Mouse (Mus musculus): ENCODE results near the gene Sulf2. TPM values are rescaled to one million over a fixed set of nuclear protein-coding genes. Genes with fewer than 3 reads are reported as not detected.
"Not testable (repeated sequence)": the region's sequence is repeated elsewhere in the genome, so short reads cannot be mapped to it uniquely, and the experiment has no call there.

Gene Sulf2
- total RNA-seq (2021) = 10 to 100 TPM; 89.6 to 94.7 TPM
- long read RNA-seq, experiment 1, full-length matches to known transcripts = 33 of 53 reads
- long read RNA-seq, experiment 1, partial matches to known transcripts = 10 of 53 reads
- long read RNA-seq, experiment 1, other reads (novel, unspliced or antisense) = 10 of 53 reads
- long read RNA-seq, experiment 2, full-length matches to known transcripts = 40 of 92 reads
- long read RNA-seq, experiment 2, partial matches to known transcripts = 43 of 92 reads
- long read RNA-seq, experiment 2, other reads (novel, unspliced or antisense) = 9 of 92 reads

DNA sequence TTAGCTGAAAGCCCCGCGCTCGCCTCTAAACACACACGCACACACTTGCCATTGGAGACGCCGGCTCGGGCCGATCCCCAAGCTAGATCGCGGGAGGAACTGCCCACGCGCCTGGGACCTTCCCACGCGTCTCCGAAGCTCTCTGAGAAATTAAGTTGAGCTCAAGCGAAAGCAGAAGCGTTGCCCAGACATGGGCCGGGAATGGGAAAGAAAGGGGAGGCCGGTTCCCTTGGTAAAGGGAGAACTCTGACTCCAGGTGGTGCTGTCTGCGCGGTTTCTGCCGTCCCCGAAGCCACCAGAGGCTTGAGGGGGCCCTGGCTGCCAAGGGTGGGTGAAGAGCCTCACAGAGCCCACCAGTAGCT lies at the start of gene Sulf2:
Gene Sulf2 (minus strand): TSS at position 210 of the 362 bp plus-strand sequence.
- peak; percentile 18 to 65 for DNase-seq (ENCODE audit: low spot score in 2 of 2)

- no peak for DNase-seq (ENCODE audit: low spot score in 2 of 2)
These were observed 48.7 kb upstream of the Sulf2 start for GRCm38 (mm10) chr2:166204174-166204573.

DNA sequence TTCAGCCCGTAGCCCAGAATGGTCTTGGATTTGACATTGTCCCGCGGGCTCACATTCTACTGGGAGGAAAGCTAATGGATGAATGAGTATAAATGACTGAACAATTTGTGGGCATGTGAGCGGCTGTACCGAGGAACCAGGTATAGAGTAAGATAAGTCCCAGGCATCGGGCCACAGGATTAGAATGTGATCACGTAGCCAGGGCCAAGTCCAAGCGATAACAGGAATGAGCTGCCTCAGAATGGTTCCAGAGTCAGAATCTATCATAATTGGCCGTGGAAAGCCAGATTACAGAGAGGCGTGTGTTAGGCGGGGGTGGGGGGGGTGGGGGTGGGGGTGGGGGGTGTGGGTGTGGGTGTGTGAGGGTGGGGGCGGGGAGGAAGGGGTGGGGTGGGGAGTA lies 48.2 kb upstream of the Sulf2 start:
- no peak for DNase-seq (ENCODE audit: low spot score in 2 of 2)

DNA sequence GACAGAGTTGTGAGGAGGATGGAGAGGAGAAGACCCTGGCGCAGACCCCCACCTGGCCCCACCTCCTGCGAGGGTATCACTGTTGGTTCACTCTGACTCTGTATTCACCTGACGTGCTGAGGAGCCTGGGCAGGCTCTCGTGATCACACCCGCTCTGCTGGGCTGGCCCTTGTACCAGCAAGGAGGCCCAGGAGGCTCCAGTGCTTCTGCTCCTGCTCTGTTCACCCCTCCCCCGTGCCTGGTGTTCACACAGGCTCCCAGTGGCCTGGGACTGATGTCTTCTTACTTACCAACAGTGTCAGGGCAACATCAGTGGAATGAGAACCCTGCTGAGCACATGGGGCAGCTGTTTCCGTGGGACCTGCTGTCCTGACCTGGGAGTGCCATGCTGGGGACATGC lies 42.5 kb upstream of the Sulf2 start:
- no peak for DNase-seq (ENCODE audit: low spot score in 2 of 2)

GRCm38 (mm10) chr2:166197064-166197463 lies 41.6 kb upstream of the Sulf2 start:
- no peak for DNase-seq (ENCODE audit: low spot score in 2 of 2)

DNA sequence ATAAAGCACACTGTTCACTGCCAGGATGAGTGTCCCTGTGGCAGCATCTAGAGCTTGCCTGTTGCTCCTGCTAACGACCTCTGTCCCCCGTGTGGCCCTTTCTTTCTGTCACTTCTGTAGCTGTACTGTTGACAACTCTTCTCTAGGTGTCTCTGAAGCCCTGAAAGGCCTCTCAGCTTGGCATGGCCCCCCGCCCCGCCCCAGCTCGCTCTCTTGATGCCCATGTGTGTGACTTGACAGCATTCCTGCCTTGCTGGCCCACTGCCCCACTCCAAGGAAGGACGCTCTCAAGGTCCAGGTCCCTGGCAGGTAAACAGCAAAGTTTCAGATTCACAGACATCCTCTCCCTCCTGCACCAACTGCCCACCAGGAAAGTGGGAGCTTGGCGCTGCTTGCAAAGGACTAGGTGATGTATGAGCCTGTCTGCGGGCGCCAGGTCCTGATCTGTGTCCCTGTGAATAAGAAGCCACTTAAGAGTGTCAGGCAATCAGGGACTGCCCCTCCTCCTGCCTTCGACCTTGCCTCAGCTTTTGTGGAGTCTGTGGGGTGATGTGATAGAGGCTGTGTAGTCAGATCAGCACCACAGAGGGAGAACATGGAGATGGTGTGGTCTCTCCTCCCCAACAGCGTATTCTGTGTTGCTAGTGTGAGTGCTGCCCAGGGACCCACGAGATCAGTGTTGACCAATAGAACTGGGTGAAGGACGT lies 40.8 kb upstream of the Sulf2 start:
- DNase-seq (ENCODE audit: low spot score in 2 of 2) = no peak

GRCm38 (mm10) chr2:166195041-166195440 lies 39.6 kb upstream of the Sulf2 start:
- DNase-seq (ENCODE audit: low spot score in 2 of 2) = no peak

DNA sequence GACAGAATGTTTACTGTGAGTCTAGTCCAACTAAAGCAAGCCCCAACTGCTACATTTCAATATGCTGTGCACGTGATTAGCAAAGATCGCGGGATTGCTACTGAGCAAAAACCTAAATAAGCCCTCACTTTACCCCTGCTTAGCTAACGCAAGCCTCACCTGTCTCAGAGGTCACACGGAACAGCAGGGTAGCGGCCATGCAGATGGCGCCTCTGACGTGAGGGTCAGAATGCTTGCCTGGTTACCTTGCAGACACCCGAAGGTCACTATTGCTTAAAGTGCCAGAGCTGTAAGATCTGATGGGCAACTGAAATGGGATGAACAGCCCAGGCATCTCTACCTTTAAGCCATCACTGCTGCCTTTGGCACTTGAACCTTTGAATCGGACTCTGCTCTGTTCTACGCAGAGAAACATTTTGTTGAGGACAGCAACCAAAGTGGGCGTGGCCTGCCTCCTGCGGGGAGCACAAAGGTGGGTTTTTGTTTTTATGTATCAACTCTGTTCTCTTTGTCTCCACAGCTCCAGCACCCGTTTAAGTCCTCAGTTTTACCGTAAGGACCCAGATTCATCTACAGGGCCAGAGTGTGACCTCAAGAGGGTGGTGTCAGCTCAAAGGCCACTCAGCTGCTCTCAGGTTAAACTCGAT lies 38.8 kb upstream of the Sulf2 start:
- DNase-seq (ENCODE audit: low spot score in 2 of 2) = no peak

- DNase-seq (ENCODE audit: low spot score in 2 of 2) = no peak
These were observed 38.0 kb upstream of the Sulf2 start for GRCm38 (mm10) chr2:166193509-166193908.

DNA sequence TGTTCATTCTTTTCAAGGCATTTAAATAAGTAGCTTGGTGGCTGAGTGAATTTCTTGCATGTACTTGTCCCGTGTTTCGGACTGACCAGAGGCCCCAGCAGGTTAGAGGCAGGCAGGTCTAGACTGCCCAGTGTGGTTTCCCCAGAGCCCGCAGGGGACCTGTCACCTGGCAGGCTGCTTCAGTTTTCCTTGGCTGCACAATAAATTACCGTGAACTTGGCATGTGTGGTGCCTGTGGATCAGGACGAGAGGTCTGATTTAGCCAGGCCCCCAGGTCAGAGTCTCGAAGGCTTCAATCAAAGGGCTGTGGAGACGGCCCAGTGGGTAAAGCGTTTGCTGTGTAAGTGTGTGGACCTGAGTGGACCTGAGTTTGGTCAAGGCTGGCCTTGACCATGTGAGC lies 35.4 kb upstream of the Sulf2 start:
- no peak for DNase-seq (ENCODE audit: low spot score in 2 of 2)

- no peak for DNase-seq (ENCODE audit: low spot score in 2 of 2)
These were observed 33.7 kb upstream of the Sulf2 start for GRCm38 (mm10) chr2:166189191-166189590.

GRCm38 (mm10) chr2:166187874-166188453 lies 32.5 kb upstream of the Sulf2 start:
- DNase-seq (ENCODE audit: low spot score in 2 of 2) = not testable (repeated sequence)

GRCm38 (mm10) chr2:166187319-166187718 lies 31.9 kb upstream of the Sulf2 start:
- not testable (repeated sequence) for DNase-seq (ENCODE audit: low spot score in 2 of 2)

DNA sequence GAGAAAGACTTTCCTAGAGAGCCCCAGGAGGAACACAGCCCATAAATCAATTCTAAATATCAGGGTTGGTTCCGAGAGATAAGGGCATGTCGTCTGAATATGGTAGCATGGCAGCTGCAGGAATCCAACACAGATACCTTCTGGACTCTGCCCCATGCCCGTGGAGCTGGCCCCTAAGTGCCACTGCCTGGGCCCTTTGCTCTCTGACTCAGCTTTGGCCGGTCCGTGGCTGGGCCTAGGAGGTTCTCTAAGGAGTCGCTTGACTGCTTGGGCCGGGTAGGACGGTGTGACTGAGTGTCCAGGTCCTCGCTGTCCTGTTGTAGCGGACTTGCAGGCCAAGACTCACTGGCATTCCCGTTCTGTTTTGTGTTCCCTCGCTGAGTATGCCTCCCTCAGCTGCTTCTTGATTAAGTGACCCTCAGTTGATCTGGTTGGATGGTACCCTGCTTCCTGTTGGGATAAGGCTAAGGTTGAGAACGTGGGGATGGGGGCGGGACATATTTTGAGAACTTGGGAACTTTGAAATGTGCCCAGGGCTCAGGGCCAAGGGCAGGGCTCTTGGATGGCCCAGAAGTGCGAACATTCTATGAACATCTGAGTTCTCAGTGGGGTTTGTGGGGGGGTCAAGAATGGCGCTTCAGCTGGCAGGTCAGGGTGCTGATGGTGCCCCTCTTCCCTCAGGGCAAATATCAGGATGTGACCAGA lies 30.9 kb upstream of the Sulf2 start:
- DNase-seq (ENCODE audit: low spot score in 2 of 2) = no peak

GRCm38 (mm10) chr2:166185768-166186167 lies 30.3 kb upstream of the Sulf2 start:
- no peak for DNase-seq (ENCODE audit: low spot score in 2 of 2)

DNA sequence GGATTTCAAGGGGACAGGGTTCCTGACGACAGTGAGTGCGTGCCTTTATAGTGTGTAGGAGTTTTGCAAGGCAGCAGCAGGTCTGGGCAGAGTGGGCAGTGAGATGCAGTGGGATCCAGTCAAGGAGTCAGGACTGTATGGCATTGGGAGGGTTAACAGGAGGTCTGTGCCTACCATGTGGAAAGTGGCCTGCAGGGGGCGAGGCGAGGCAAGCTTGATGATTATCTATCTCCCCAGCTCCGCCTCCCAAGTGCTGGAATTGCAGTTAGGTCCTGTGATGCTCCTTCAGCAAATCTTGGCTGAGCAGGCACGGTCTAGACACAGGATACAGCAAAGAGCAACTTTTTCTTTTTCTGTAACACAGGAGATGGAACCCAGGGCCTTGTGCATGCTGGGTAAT lies 29.0 kb upstream of the Sulf2 start:
- DNase-seq (ENCODE audit: low spot score in 2 of 2) = no peak

DNA sequence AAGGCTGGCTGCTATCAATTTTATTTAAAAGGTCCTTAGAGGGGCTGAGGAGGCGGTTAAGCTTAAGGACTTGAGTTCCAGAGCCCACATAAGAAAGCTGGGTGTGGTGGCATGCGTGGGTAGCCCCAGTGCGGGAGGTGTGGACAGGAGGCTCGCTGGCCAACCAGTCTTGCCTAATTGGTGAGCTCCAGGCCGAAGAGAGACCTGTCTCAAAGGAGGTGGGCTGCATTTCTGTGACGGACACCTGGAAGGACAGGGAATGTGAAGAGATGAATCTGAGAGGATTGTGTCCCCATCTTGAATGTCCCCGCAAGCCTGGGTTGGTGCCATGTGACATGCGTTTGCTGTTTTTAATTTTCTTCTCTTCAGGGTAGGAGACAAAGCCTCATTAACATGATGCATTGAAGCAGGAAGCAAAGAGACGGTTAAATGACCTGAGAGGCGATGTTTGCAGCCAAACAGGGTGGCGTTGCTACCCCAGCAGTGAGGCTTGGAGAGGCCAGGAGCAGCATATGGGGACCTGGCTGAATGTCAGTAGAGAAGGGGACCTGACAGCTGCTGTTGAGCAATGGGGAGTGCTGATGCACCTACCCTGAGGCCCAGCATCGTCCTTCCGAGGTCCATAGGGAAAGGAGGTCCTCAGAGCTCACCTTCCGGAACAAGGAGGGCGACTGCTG lies 26.7 kb upstream of the Sulf2 start:
- DNase-seq (ENCODE audit: low spot score in 2 of 2) = no peak

DNA sequence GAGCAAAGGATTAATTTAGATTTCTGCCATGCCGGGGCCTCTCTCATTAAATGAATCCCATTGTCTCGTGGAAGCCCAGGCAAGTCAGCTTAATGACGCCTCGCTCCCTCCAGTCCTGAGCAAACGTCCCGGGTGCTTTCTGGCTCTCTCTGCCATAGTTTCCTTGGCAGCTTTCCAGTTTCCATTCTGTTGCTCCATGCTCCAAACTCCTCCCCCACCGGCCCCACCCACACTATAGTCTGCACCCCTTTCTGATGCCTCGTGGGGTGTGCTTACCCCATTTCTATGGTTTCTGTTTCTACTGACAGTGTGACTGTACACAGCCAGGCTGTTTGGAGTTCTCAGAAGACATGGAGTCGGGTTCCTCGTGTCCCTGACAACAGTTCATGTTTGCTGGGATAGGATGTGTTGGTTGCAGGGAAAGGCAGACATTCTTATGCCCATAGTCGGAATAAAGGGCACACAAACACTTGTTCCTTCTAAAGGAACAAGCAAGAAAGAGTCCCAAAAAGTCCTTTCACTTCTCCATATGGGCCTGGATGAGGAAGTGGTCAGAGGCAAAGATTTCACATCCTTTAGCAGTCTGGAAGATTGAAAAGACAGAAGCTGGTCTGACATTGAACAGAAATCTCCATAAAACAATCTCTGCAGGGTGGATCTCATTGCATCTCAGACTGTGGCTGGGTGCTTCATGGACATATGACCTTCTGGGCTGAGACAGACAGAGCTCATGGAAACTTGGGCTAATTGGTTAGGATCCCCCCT lies 25.5 kb upstream of the Sulf2 start:
- peak in 1 of 2 experiments; percentile 41 for DNase-seq (ENCODE audit: low spot score in 2 of 2)

GRCm38 (mm10) chr2:166180136-166180649 lies 24.7 kb upstream of the Sulf2 start:
- no peak for DNase-seq (ENCODE audit: low spot score in 2 of 2)

All from adrenal gland, postnatal 4 days (tissue).